In the genomic region with DNA sequence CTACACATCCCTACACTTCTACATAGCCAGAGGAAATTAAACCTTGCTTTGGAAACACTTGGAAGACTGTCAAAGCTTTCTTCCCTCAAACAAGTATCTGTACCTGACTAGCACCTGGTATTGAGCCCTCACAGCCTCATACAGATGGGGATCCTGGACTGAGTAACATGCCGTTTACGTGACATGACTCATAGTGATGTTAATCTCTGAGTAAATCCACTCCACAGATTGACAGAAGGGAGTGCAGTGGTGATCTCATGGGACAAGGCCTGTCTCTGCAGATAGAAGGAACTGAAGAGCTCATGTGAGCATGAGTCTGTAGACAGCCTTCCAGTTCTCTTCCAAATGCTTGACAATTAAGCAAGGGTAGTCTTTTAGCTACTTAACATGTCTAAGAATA, we compare ENCODE assay signal across 29 mouse cellular contexts.
DNase-seq lines count a peak whose midpoint lies in the region; ATAC-seq lines count a peak whose summit lies in the region.
"Had no signal": no experiment of that assay in that cellular context is flagged by ENCODE, and none has a peak within 500 bp of the region (broad histone marks: within the 10 kb centered on the region; RNA-seq: fewer than 3 reads in every experiment).

No protein-coding gene starts in this region.

- 66% methylated on average over 2 of the region's 2 CpGs for WGBS in stomach, embryonic 16.5 days

- peak; percentile 62; the same call in 1 of the 2 replicates for ATAC-seq in stomach, embryonic 16.5 days (ENCODE audit: insufficient read depth, low FRiP score)
- no peak for ATAC-seq in erythroblast, adult 5-6 weeks (replicated peaks; ENCODE audit: low FRiP score, poor library complexity, severe bottlenecking)
- ATAC-seq: activated CD4-positive, CD25-positive, alpha-beta regulatory T cell, adult 4 months; forebrain, embryonic 15.5 days; hindbrain, postnatal 0 days; inflammation-experienced regulatory T-cells, adult 6 months had no signal

- no peak overlapping the region for H3K4me2 ChIP-seq in stomach, embryonic 16.5 days (ENCODE audit: low read depth, low read length)
- H3K4me2 ChIP-seq: embryonic facial prominence, embryonic 13.5 days; forebrain, embryonic 15.5 days; heart, embryonic 13.5 days; hindbrain, embryonic 14.5 days had no signal

- peak overlapping the region; percentile 55 for H3K27ac ChIP-seq in stomach, embryonic 16.5 days (ENCODE audit: low read length)
- H3K27ac ChIP-seq: embryonic facial prominence, embryonic 10.5 days; embryonic facial prominence, embryonic 13.5 days; forebrain, embryonic 15.5 days; gastrocnemius, adult 2 months; heart, adult 2 months; heart, embryonic 10.5 days; heart, embryonic 13.5 days; hindbrain, embryonic 14.5 days; hindbrain, postnatal 0 days had no signal

- no peaks in the 10 kb centered on the region for H3K36me3 ChIP-seq in stomach, embryonic 16.5 days (ENCODE audit: control insufficient read depth, insufficient read depth, low read length)
- H3K36me3 ChIP-seq: embryonic facial prominence, embryonic 10.5 days; embryonic facial prominence, embryonic 13.5 days; forebrain, embryonic 15.5 days; heart, embryonic 10.5 days; heart, embryonic 13.5 days had no signal

- no peaks in the 10 kb centered on the region for H3K4me1 ChIP-seq in stomach, embryonic 16.5 days (ENCODE audit: control insufficient read depth, insufficient read depth, low read length)
- H3K4me1 ChIP-seq: forebrain, embryonic 15.5 days; heart, embryonic 10.5 days; heart, embryonic 13.5 days had no signal

- H3K9me3 ChIP-seq in stomach, embryonic 16.5 days (replicated peaks; ENCODE audit: control insufficient read depth, low read length): no peaks in the 10 kb centered on the region
- H3K9me3 ChIP-seq: embryonic facial prominence, embryonic 10.5 days; embryonic facial prominence, embryonic 13.5 days; forebrain, embryonic 15.5 days; heart, embryonic 10.5 days; heart, embryonic 13.5 days had no signal

- peak; percentile 29 for DNase-seq in 416B (ENCODE audit: low read depth)
- DNase-seq in NIH3T3 (ENCODE audit: low read depth): peak; percentile 25
- no peak for DNase-seq in heart, adult 18-20 months
- no peak for DNase-seq in natural killer cell, adult 2 months (ENCODE audit: low spot score in 2 of 2)
- DNase-seq: adrenal gland, adult 8-10 months; adrenal gland, postnatal 25 days; B cell, adult 2 months; cerebellum, adult 11-12 months; cerebellum, adult 8-10 months; cerebellum, postnatal 10 days; cerebellum, postnatal 36 days; embryo, embryonic 11 days; gastrocnemius, adult 2 months; gastrocnemius, postnatal 14 days; heart, adult 2 months; heart, postnatal 14 days; heart, postnatal 4 days; kidney, adult 11 months had no signal

- H3K4me3 ChIP-seq in stomach, embryonic 16.5 days (replicated peaks; ENCODE audit: low read length): no peak overlapping the region
- H3K4me3 ChIP-seq: embryonic facial prominence, embryonic 10.5 days; embryonic facial prominence, embryonic 13.5 days; forebrain, embryonic 15.5 days; gastrocnemius, adult 2 months; heart, adult 2 months; heart, embryonic 10.5 days; heart, embryonic 13.5 days had no signal

- no peaks in the 10 kb centered on the region for H3K27me3 ChIP-seq in stomach, embryonic 16.5 days (ENCODE audit: control insufficient read depth, insufficient read depth, low read length)
- H3K27me3 ChIP-seq: embryonic facial prominence, embryonic 13.5 days; forebrain, embryonic 15.5 days had no signal

- no peak overlapping the region for H3K9ac ChIP-seq in stomach, embryonic 16.5 days (ENCODE audit: low read length)
- H3K9ac ChIP-seq: embryonic facial prominence, embryonic 13.5 days; forebrain, embryonic 15.5 days; heart, embryonic 13.5 days; hindbrain, embryonic 14.5 days had no signal

Comparison
In these comparisons a context has a peak if more than half of its experiments do, and no peak if none do; other contexts are left out.
1. DNase-seq: peak in 416B (single experiment) and NIH3T3 (single experiment); none in heart, adult 18-20 months (0 of 2) and natural killer cell, adult 2 months (0 of 2).